Mouse (Mus musculus): Measurements from ENCODE around the gene Ifitm10. TPM values are rescaled to one million over a fixed set of nuclear protein-coding genes. Genes with fewer than 3 reads are reported as not detected.

The Ifitm10 gene
- polyA plus RNA-seq, 1 experiment from 2014 or later, result 0.32 TPM

DNA sequence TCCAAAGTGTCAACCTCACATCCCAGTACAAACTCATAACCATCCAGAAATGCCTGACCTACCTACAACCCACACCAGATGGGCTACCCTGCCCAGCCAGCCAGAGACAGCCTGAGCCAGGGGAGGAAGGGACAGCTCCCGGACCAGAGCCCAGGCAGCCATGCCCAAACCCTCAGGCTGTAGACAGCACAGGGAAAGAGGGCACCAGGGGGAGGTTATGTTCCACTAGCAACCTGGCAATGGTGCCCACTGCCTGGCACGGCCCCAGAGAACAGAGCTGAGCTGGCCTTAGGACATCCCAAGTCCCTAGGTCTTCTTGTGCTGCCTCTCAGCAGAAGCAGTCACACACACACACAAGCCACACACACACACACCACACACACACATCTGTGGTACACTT lies 4.7 kb downstream of the Ifitm10 start:
- peaks cover 2% of the 10 kb centered on the region; the same call in 1 of the 2 replicates for H3K4me1 ChIP-seq (replicated peaks; ENCODE audit: control insufficient read depth, insufficient read depth, low read length)
- no peaks in the 10 kb centered on the region for H3K9me3 ChIP-seq (ENCODE audit: control insufficient read depth, low read length)
- peaks cover 24% of the 10 kb centered on the region for H3K27me3 ChIP-seq (ENCODE audit: control insufficient read depth, insufficient read depth, low read length)
- H3K36me3 ChIP-seq (ENCODE audit: control insufficient read depth, insufficient read depth, low read length), result no peaks in the 10 kb centered on the region
- H3K4me2 ChIP-seq (ENCODE audit: low read depth, low read length, severe bottlenecking), result no peak overlapping the region
- no peak for DNase-seq (ENCODE audit: low spot score)
- no peak for ATAC-seq (replicated peaks; ENCODE audit: low FRiP score)
- no peak overlapping the region for H3K4me3 ChIP-seq (ENCODE audit: low read depth, low read length)
- WGBS, result 81% methylated on average over 2 of the region's 2 CpGs
- H3K27ac ChIP-seq (ENCODE audit: low read depth, low read length), result no peak overlapping the region
- no peak overlapping the region for H3K9ac ChIP-seq (ENCODE audit: low read length)

- WGBS, result 85% methylated on average over 4 of the region's 4 CpGs
- no peak for DNase-seq (ENCODE audit: low spot score)
Measured at GRCm38 (mm10) chr7:142363107-142363506, 10.4 kb downstream of the Ifitm10 start.

GRCm38 (mm10) chr7:142360743-142361142 lies 12.8 kb downstream of the Ifitm10 start:
- ATAC-seq (replicated peaks; ENCODE audit: low FRiP score) (no peak), DNase-seq (ENCODE audit: low spot score) (no peak)
- H3K9me3 ChIP-seq (ENCODE audit: control insufficient read depth, low read length), result no peaks in the 10 kb centered on the region
- H3K9ac ChIP-seq (ENCODE audit: low read length), result no peak overlapping the region
- H3K4me2 ChIP-seq (ENCODE audit: low read depth, low read length, severe bottlenecking), result no peak overlapping the region
- no peaks in the 10 kb centered on the region for H3K36me3 ChIP-seq (ENCODE audit: control insufficient read depth, insufficient read depth, low read length)
- H3K27ac ChIP-seq (ENCODE audit: low read depth, low read length), result no peak overlapping the region
- H3K4me3 ChIP-seq (ENCODE audit: low read depth, low read length), result no peak overlapping the region
- no peaks in the 10 kb centered on the region for H3K4me1 ChIP-seq (replicated peaks; ENCODE audit: control insufficient read depth, insufficient read depth, low read length)
- H3K27me3 ChIP-seq (ENCODE audit: control insufficient read depth, insufficient read depth, low read length), result no peaks in the 10 kb centered on the region

More at GRCm38 (mm10) chr7:142363107-142363506, 10.4 kb downstream of the Ifitm10 start:
- Histone ChIP-seq H3K36me3 (ENCODE audit: control insufficient read depth, insufficient read depth, low read length) (no peaks in the 10 kb centered on the region), H3K27ac (ENCODE audit: low read depth, low read length) (no peak overlapping the region), H3K4me3 (ENCODE audit: low read depth, low read length) (no peak overlapping the region), H3K4me1 (replicated peaks; ENCODE audit: control insufficient read depth, insufficient read depth, low read length) (no peaks in the 10 kb centered on the region), H3K4me2 (ENCODE audit: low read depth, low read length, severe bottlenecking) (no peak overlapping the region), H3K27me3 (ENCODE audit: control insufficient read depth, insufficient read depth, low read length) (no peaks in the 10 kb centered on the region), H3K9ac (ENCODE audit: low read length) (no peak overlapping the region), H3K9me3 (ENCODE audit: control insufficient read depth, low read length) (no peaks in the 10 kb centered on the region)
- ATAC-seq (replicated peaks; ENCODE audit: low FRiP score), result no peak

- no peak for DNase-seq (ENCODE audit: low spot score)
- Histone ChIP-seq H3K4me2 (ENCODE audit: low read depth, low read length, severe bottlenecking) (no peak overlapping the region), H3K27ac (ENCODE audit: low read depth, low read length) (no peak overlapping the region), H3K27me3 (ENCODE audit: control insufficient read depth, insufficient read depth, low read length) (no peaks in the 10 kb centered on the region), H3K36me3 (ENCODE audit: control insufficient read depth, insufficient read depth, low read length) (no peaks in the 10 kb centered on the region), H3K4me3 (ENCODE audit: low read depth, low read length) (no peak overlapping the region), H3K9me3 (ENCODE audit: control insufficient read depth, low read length) (no peaks in the 10 kb centered on the region), H3K9ac (ENCODE audit: low read length) (no peak overlapping the region), H3K4me1 (replicated peaks; ENCODE audit: control insufficient read depth, insufficient read depth, low read length) (no peaks in the 10 kb centered on the region)
- ATAC-seq (replicated peaks; ENCODE audit: low FRiP score), result no peak
- 81% methylated on average over 8 of the region's 8 CpGs for WGBS
Measured at GRCm38 (mm10) chr7:142359129-142359528, 14.4 kb downstream of the Ifitm10 start.

GRCm38 (mm10) chr7:142357566-142357965 lies 16.0 kb downstream of the Ifitm10 start:
- ATAC-seq (replicated peaks; ENCODE audit: low FRiP score) (no peak), DNase-seq (ENCODE audit: low spot score) (no peak)
- Histone ChIP-seq H3K4me3 (ENCODE audit: low read depth, low read length) (no peak overlapping the region), H3K9ac (ENCODE audit: low read length) (no peak overlapping the region), H3K4me1 (replicated peaks; ENCODE audit: control insufficient read depth, insufficient read depth, low read length) (no peaks in the 10 kb centered on the region), H3K4me2 (ENCODE audit: low read depth, low read length, severe bottlenecking) (no peak overlapping the region), H3K36me3 (ENCODE audit: control insufficient read depth, insufficient read depth, low read length) (no peaks in the 10 kb centered on the region), H3K9me3 (ENCODE audit: control insufficient read depth, low read length) (no peaks in the 10 kb centered on the region), H3K27me3 (ENCODE audit: control insufficient read depth, insufficient read depth, low read length) (no peaks in the 10 kb centered on the region), H3K27ac (ENCODE audit: low read depth, low read length) (no peak overlapping the region)
- 87% methylated on average over 3 of the region's 3 CpGs for WGBS

GRCm38 (mm10) chr7:142354661-142355233 lies 18.8 kb downstream of the Ifitm10 start:
- ATAC-seq (replicated peaks; ENCODE audit: low FRiP score) (no peak), DNase-seq (ENCODE audit: low spot score) (no peak)
- H3K9ac ChIP-seq (ENCODE audit: low read length), result no peak overlapping the region
- no peaks in the 10 kb centered on the region for H3K4me1 ChIP-seq (replicated peaks; ENCODE audit: control insufficient read depth, insufficient read depth, low read length)
- no peaks in the 10 kb centered on the region for H3K27me3 ChIP-seq (ENCODE audit: control insufficient read depth, insufficient read depth, low read length)
- H3K36me3 ChIP-seq (ENCODE audit: control insufficient read depth, insufficient read depth, low read length), result no peaks in the 10 kb centered on the region
- 85% methylated on average over 8 of the region's 8 CpGs for WGBS
- no peaks in the 10 kb centered on the region for H3K9me3 ChIP-seq (ENCODE audit: control insufficient read depth, low read length)
- H3K4me2 ChIP-seq (ENCODE audit: low read depth, low read length, severe bottlenecking), result no peak overlapping the region
- no peak overlapping the region for H3K4me3 ChIP-seq (ENCODE audit: low read depth, low read length)
- no peak overlapping the region for H3K27ac ChIP-seq (ENCODE audit: low read depth, low read length)

- ATAC-seq (replicated peaks; ENCODE audit: low FRiP score) (no peak), DNase-seq (ENCODE audit: low spot score) (no peak)
- Histone ChIP-seq H3K4me3 (ENCODE audit: low read depth, low read length) (no peak overlapping the region), H3K4me2 (ENCODE audit: low read depth, low read length, severe bottlenecking) (no peak overlapping the region), H3K36me3 (ENCODE audit: control insufficient read depth, insufficient read depth, low read length) (no peaks in the 10 kb centered on the region), H3K27me3 (ENCODE audit: control insufficient read depth, insufficient read depth, low read length) (no peaks in the 10 kb centered on the region), H3K9me3 (ENCODE audit: control insufficient read depth, low read length) (no peaks in the 10 kb centered on the region), H3K27ac (ENCODE audit: low read depth, low read length) (no peak overlapping the region), H3K9ac (ENCODE audit: low read length) (no peak overlapping the region), H3K4me1 (replicated peaks; ENCODE audit: control insufficient read depth, insufficient read depth, low read length) (no peaks in the 10 kb centered on the region)
- WGBS, result 79% methylated on average over 5 of the region's 5 CpGs
Measured at GRCm38 (mm10) chr7:142353854-142354253, 19.7 kb downstream of the Ifitm10 start.

GRCm38 (mm10) chr7:142351569-142351968 lies 22.0 kb downstream of the Ifitm10 start:
- WGBS, result 85% methylated on average over 5 of the region's 5 CpGs
- no peak overlapping the region for H3K4me2 ChIP-seq (ENCODE audit: low read depth, low read length, severe bottlenecking)
- DNase-seq (ENCODE audit: low spot score), result no peak
- H3K4me3 ChIP-seq (ENCODE audit: low read depth, low read length), result no peak overlapping the region
- H3K9me3 ChIP-seq (ENCODE audit: control insufficient read depth, low read length), result no peaks in the 10 kb centered on the region
- ATAC-seq (replicated peaks; ENCODE audit: low FRiP score), result no peak
- H3K27me3 ChIP-seq (ENCODE audit: control insufficient read depth, insufficient read depth, low read length), result no peaks in the 10 kb centered on the region
- no peaks in the 10 kb centered on the region for H3K36me3 ChIP-seq (ENCODE audit: control insufficient read depth, insufficient read depth, low read length)
- H3K27ac ChIP-seq (ENCODE audit: low read depth, low read length), result no peak overlapping the region
- H3K9ac ChIP-seq (ENCODE audit: low read length), result no peak overlapping the region
- no peaks in the 10 kb centered on the region for H3K4me1 ChIP-seq (replicated peaks; ENCODE audit: control insufficient read depth, insufficient read depth, low read length)

DNA sequence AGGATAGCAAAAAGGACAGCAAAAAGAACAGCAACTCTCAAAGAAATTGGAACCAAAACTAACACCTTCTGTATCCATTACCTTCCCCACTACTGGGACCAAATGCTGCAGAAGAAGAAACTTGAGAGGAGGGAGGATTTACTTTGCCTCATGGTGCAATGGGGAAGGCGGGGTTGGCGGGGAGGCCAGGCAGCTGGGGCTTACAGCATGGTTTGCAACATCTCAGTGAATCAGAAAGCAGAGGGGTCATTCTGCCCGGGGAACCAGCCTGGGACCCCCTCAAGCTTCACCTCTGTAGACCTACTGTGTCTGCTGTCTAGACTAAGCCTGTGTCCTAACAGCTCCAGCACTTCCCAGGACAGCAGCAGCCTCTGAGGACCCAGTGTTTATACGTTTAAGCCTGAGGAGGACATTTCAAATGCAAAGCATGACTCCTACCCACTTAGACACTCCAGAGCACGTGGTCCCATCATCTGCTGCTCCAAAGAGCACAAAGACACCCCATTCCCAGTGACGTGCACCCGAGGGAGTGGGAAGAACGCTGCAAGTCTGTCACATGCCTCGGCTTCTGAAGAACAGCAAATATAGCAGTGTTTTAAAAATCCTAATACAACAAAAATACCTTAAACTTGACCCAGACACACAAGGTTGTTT lies 24.1 kb downstream of the Ifitm10 start:
- WGBS, result 35% methylated on average over 9 of the region's 9 CpGs
- Histone ChIP-seq H3K27me3 (ENCODE audit: control insufficient read depth, insufficient read depth, low read length) (no peaks in the 10 kb centered on the region), H3K4me1 (replicated peaks; ENCODE audit: control insufficient read depth, insufficient read depth, low read length) (no peaks in the 10 kb centered on the region), H3K27ac (ENCODE audit: low read depth, low read length) (no peak overlapping the region), H3K36me3 (ENCODE audit: control insufficient read depth, insufficient read depth, low read length) (no peaks in the 10 kb centered on the region), H3K4me3 (ENCODE audit: low read depth, low read length) (no peak overlapping the region), H3K4me2 (ENCODE audit: low read depth, low read length, severe bottlenecking) (no peak overlapping the region), H3K9ac (ENCODE audit: low read length) (no peak overlapping the region), H3K9me3 (ENCODE audit: control insufficient read depth, low read length) (no peaks in the 10 kb centered on the region)
- DNase-seq (ENCODE audit: low spot score) (no peak), ATAC-seq (replicated peaks; ENCODE audit: low FRiP score) (no peak; the same call in 1 of the 2 replicates)
